Mouse (Mus musculus): ENCODE measurements at regions not wholly inside any gene's neighbourhood (a gene's known extent, or its start where the extent isn't known, plus 50 kb on each side); places are given as distances from the start of the nearest gene placed in this dataset.
A peak's percentile ranks its signal among the peaks of the same experiment; 100 is the strongest.

GRCm38 (mm10) chr10:6035792-6036487 is 113.7 kb upstream of the Rgs17 start:
- TF ChIP-seq CTCF (conservative IDR thresholded peaks at IDR 0.05; ENCODE audit: low read length) (peak; percentile 98), NANOG (IDR thresholded peaks at IDR 0.05; ENCODE audit: borderline replicate concordance, low read length) (no peak)
